Mouse (Mus musculus) cerebellum, adult 9-10 months (tissue): ENCODE measurements around the gene Psmd2.
"Not testable (repeated sequence)": the region's sequence is repeated elsewhere in the genome, so short reads cannot be mapped to it uniquely, and the experiment has no call there.

Source experiments
- DNase-seq: peaks from one replicate; pipeline ENCODE4 v3.0.0; 2022

The Psmd2 gene

DNA sequence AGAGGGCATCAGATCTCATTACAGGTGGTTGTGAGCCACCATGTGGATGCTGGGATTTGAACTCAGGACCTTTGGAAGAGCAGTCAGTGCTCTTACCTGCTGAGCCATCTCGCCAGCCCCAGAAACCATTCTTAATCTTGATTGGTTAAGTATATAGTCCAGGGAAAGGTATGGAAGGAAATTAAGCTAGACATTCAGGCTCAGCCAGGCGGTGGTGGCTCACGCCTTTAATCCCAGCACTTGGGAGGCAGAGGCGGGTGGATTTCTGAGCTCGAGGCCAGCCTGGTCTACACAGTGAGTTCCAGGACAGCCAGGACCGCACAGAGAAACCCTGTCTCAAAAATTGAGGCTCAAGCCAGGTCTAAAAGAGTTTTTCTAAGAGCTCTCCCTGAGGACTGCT, 16.6 kb downstream of the Psmd2 start, which contains the start of gene Eif4g1:
Eif4g1 (plus strand) TSS at position 301 of the 400 bp plus-strand sequence.
- DNase-seq, result not testable (repeated sequence)

DNA sequence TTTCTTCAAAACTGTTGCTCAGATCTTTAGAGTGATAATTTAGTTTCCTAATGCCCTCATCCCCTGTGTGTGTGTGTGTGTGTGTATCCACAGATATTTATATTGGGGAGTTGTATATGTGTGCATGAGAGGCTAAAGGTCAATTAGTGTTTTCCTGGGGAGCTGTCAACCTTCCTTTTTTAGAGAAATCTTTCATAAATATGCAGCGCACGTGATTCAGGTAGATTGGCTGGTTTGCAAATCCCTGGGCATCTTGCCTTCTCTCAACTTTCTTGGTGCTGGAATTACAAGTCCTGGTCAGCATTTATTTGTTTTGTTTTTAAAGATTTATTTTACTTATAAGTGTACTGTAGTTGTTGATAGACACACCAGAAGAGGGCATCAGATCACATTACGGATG, 18.8 kb downstream of the Psmd2 start:
- no peak for DNase-seq

GRCm38 (mm10) chr16:20671886-20672285, 20.4 kb downstream of the Psmd2 start:
- DNase-seq, result no peak

DNA sequence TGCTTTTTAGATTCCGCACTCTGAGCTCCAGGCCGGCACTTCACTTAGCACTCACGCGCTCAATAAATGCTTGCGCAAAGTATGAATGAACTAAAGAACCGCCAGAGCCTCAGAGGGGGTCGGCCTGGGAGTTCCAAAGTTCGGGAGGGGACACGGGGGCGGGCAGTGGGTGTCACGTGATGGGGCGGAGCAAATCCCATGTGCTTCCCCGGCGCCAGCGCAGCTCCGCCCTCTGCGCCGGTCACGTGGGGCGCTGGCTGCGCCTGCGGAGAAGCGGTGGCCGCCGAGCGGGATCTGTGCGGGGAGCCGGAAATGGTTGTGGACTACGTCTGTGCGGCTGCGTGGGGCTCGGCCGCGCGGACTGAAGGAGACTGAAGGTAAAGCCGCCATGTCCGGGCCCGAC, 21.0 kb downstream of the Psmd2 start:
- peak; percentile 95 for DNase-seq

DNA sequence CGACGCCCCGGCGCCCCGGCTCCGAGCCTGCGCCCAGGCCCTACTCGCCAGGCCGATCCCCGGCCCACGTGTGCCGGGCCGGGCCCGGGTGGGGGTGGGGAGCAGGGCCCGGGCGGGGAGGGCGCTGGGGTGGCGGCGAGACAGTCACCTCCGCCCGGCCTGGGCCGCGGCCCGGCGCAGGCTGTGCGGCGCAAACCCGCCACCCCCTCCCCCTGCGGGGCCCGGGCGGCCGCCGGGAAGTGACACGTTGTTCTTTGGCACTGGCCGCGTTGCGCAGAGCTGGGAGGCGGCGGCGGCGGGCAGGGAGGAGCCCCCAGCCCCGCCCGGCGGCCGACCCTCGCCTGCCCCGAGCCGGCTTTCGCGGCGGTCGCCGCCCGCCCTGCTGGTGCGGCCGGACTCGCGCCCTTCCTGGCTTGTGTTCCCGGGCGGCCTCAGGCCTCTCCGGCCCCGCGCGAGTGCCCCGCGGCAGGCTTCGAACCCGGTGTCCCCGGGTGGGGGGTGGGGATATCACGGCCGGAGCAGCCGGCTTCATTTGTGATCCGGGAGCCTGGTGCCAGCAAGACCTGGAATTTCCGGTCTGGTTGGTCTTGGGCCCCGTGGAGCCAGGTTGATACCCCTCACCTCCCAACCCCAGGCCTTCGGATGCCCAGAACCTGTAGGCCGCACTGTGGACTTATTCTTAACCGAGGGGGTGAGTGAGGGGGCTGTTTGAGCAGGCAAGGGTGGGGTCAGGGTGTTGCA, 21.7 kb downstream of the Psmd2 start:
- peak; percentile 61 for DNase-seq

GRCm38 (mm10) chr16:20673706-20674303, 22.4 kb downstream of the Psmd2 start:
- DNase-seq, result peak; percentile 57

- no peak for DNase-seq
Observed at GRCm38 (mm10) chr16:20675213-20675612, 23.8 kb downstream of the Psmd2 start.

DNA sequence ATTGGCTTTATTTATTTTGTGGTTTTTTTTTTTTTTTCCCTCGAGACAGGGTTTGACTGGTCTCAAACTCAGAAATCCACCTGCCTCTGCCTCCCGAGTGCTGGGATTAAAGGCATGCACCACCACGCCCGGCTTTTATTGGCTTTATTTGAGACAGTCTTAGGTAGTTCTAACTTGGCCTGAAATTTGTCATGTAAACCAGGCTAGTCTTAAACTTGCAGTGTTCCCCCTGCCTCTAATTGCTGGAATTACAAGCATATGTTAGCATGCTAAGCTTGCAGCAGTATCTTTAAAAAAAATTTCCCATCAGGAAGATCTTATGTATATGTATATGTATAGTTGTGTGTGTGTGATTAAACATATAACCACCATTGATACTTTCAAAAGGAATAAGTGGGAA, 25.2 kb downstream of the Psmd2 start:
- DNase-seq, result no peak

GRCm38 (mm10) chr16:20677380-20677779, 25.9 kb downstream of the Psmd2 start:
- no peak for DNase-seq

DNA sequence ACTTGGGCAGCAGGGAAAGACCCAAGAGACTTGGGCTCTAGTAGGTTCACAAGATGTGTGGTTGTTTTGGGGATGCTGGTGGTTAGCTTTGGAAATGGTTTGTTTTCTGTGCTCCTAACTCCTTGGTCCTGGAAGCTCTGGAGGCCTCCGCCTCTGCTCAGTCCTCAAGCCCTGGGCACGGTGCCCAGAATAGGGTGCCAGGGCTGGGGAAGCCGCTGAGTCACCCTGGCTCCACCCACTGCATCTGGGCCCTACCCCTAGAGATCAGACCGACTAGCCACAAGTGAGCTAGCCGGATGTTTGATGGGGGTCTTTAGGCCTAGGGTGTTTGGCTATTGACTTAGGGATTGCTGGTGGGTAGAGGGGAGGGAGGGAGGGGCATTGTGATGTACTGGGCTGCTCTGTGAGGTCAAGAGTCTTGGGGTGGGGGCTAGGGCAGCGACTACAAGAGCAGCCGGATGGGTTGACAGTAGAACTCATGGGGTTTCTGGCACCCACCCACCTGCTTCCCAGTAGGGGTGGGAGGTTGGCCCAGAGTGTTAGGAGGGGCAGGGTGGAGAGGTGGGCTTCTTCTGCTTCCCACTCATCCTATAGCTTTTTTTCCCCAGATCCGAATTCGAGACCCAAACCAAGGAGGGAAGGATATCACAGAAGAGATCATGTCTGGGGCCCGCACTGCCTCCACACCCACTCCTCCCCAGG, 26.7 kb downstream of the Psmd2 start:
- DNase-seq, result peak; percentile 77

GRCm38 (mm10) chr16:20690774-20691173, 39.3 kb downstream of the Psmd2 start:
- no peak for DNase-seq

DNA sequence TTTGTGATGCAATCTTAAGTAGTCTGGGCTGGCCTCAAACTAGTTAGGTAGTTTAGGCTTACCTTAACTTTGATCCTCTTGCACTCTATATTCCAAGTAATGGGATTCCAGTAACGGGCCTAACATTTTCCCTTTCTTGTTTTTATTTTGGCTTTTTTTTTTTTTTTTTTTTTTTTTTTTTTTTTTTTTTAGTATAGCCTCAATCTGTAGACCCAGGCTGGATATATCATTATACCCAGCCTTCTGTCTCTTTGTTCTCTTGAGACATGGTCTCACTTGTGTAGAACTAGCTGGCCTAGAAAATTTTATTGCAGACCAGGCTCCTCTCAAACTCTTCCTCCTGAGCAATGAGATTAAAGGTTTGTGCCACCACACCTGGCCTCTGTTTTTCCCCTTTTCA, 40.2 kb downstream of the Psmd2 start:
- no peak for DNase-seq

DNA sequence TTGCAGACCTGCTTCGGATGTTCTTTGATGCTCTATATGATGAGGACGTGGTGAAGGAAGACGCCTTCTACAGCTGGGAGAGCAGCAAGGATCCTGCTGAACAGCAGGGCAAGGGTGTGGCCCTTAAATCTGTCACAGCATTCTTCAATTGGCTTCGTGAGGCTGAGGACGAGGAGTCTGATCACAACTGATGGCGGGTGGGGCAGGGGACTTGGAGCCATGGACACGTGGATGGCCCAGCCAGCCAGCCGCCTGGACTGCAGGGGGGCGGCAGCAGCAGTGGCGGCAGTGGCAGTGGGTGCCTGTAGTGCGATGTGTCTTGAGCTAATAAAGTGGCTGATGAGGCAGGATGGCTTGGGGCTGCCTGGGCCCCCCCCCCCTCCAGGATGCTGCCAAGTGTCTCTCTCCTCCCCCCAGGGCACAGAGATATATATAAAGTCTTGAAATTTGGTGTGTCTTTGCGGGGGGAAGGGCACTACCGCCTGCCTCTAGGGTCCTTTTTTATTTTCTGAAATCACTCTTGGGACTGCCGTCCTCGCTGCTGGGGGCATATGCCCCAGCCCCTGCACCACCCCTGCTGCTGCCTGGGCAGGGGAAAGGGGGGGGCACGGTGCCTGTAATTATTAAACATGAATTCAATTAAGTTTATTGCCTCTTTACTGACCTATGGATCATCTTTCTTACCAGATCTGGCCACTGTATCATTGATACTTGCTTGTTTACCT, 41.0 kb downstream of the Psmd2 start:
- DNase-seq, result peak; percentile 64

- peak; percentile 95 for DNase-seq
Observed at GRCm38 (mm10) chr16:20693111-20693701, 41.8 kb downstream of the Psmd2 start, which contains the start of gene Fam131a. TSS of gene Fam131a (plus strand) at chr16:20693241.

DNA sequence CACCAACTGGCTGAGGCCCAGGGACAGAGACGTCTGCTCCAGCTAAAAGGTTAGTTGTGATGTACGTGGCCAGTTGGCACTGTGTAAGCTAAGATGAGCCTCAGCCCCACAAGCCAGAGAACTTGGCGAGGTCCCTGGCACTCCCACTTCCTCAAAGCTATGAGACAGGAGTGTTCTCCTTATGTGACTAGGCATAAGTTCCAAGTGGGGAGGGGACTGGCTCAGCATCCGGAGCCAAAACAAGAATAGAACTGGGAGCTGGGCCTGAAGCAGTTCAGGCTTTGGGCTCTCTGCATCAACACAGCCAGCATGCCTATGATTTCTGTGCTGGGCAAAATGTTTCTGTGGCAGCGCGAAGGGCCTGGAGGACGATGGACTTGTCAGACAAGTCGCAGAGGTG, 43.3 kb downstream of the Psmd2 start:
- DNase-seq, result peak; percentile 79

GRCm38 (mm10) chr16:20695622-20696323, 44.3 kb downstream of the Psmd2 start:
- peak; percentile 91 for DNase-seq

- peak; percentile 32 for DNase-seq
Observed at GRCm38 (mm10) chr16:20699266-20699665, 47.8 kb downstream of the Psmd2 start.

DNA sequence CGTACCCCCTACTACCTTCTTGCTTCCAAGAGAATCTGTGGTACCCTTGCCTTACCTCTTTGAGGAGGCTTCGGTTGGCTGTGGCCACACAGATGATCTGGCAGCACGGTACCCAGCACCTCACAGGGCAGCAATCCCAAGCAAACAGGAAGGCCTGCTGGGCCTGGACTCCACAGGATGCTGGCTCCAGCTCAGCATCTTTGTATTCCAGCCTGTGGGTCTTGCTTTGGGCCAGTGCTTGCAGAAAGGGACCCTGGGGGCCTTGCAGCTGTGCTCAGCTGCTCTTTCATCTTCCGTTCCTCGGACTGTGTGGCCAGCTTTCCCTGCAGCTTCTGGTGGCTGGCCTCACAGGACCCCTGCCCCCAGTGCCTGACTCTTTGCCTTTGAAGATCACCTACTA, 48.6 kb downstream of the Psmd2 start:
- peak; percentile 75 for DNase-seq

GRCm38 (mm10) chr16:20701316-20701715, 49.9 kb downstream of the Psmd2 start:
- DNase-seq, result no peak

DNA sequence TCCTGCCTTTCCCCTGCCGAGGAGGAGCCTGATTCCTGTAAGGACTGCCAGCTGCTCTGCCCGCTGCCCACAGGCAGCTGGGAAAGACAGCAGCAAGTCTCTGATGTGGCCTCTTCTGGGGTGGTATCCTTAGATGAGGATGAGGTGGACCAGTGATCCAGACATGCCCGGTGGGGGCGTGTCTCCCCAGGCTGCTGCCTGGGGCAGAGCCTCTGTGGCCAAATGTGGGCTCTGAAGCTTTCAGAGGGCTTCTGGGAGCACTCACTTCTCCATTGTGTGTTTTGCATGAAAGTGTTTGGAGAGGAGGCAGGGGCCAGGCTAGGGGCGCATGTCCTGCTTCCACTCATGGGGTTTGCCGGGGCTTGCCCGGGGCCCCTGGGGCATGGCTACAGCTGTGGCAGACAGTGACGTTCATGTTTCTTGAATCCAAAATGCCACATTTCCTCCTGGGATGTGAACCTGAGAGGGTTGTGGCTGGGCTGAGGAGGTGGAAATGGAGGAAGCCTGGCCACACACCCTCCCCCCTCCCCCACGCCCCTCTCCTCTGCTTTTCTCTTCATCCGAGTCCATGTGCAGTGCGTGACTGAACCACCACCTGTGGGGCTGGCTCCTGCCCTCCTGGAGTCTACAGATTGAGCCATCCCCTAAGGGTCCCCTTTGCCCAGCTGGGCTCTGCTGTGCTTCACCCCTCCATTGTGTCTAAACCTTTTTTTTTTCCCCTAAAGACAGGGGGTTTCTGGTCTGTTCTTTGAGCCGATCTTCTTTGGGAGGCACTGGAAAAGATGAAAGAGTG, 50.5 kb downstream of the Psmd2 start:
- peak; percentile 38 for DNase-seq

DNA sequence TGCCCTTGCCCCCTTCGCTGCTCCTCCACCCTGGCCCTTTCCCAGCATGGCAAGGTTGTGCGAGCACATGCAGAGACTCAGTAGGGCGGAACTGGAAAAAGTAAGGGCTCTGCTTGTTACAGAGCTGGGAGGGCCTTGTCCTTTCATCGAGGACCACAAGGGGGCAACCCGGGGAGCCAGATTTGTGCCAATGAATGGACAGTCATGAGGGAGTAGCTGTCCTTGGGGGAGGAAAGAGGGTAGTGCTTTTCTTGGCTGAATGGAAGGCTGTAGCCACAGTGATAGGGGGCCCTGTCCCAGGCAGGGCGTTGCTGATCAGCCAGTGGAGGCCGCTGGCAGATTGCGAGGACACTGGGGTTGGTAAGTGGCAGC, 51.1 kb downstream of the Psmd2 start:
- DNase-seq, result peak; percentile 79
